Mouse (Mus musculus) CH12.LX (cell line): ENCODE results near the gene Macf1. TPM values are rescaled to one million over a fixed set of nuclear protein-coding genes. Genes with fewer than 3 reads are reported as not detected.

ENCODE experiments used
- DNase-seq: peaks from one replicate; pipeline ENCODE4 v3.0.0-alpha.2; 2013; ENCODE audit errors: extremely low read depth
- H3K27ac ChIP-seq: 2 replicates; pipeline ENCODE4 v1.5.1; 2012; ENCODE audit warnings: low read depth, mild to moderate bottlenecking, control low read depth, moderate library complexity; ENCODE audit not compliant: insufficient read depth
- H3K27me3 ChIP-seq: replicated peaks from 2 replicates; pipeline ENCODE3; 2012; ENCODE audit warnings: inconsistent platforms
- H3K36me3 ChIP-seq, 2 experiments: replicated peaks in 1 of 2; 2 replicates each; pipeline versions ENCODE3 to v1.6.1; 2012; ENCODE audit warnings: inconsistent platforms in 1 of 2, low read length in 1 of 2, mild to moderate bottlenecking in 1 of 2, mixed read lengths in 1 of 2, moderate library complexity in 1 of 2; ENCODE audit not compliant: control insufficient read depth in 1 of 2, insufficient read depth in 1 of 2
- H3K4me1 ChIP-seq, 2 experiments: 2 replicates each; pipeline ENCODE4 v1.6.1; 2012; ENCODE audit warnings: inconsistent platforms in 1 of 2, moderate library complexity in 1 of 2; ENCODE audit not compliant: insufficient read depth in 2 of 2, control insufficient read depth in 1 of 2
- H3K4me2 ChIP-seq: 2 replicates; pipeline ENCODE4 v1.6.1; 2012; ENCODE audit warnings: low read depth, mild to moderate bottlenecking, control low read depth; ENCODE audit not compliant: poor library complexity, insufficient read depth, severe bottlenecking
- H3K4me3 ChIP-seq, 3 experiments: fragments of 150-350 bp in 1 of 3; sonication (generic) in 1 of 3; replicated peaks in 1 of 3; 2 replicates each; pipeline versions ENCODE3 to v1.5.1; 2011 to 2012; ENCODE audit warnings: low read depth in 2 of 3, low read length in 2 of 3, mild to moderate bottlenecking in 2 of 3, moderate library complexity in 2 of 3, control low read depth in 1 of 3, improper control_type of control experiment in 1 of 3, inconsistent platforms in 1 of 3, mixed read lengths in 1 of 3; ENCODE audit not compliant: poor library complexity in 1 of 3
- H3K79me2 ChIP-seq: replicated peaks from 2 replicates; pipeline ENCODE4 v1.6.1; 2012; ENCODE audit warnings: mild to moderate bottlenecking, moderate library complexity; ENCODE audit not compliant: control insufficient read depth, poor library complexity, insufficient read depth, severe bottlenecking; ENCODE audit errors: extremely low read depth
- H3K9ac ChIP-seq: 2 replicates; pipeline ENCODE4 v1.6.1; 2012; ENCODE audit warnings: low read depth, mild to moderate bottlenecking, control low read depth, moderate library complexity; ENCODE audit not compliant: insufficient read depth
- H3K9me3 ChIP-seq: replicated peaks from 2 replicates; pipeline ENCODE3; 2012; ENCODE audit warnings: low read length, inconsistent platforms, mixed read lengths
- BHLHE40 ChIP-seq: IDR thresholded peaks from 2 replicates; pipeline ENCODE4 v1.6.1; 2011; ENCODE audit warnings: mild to moderate bottlenecking, low read depth, low read length, improper control_type of control experiment
- E2F4 ChIP-seq: IDR thresholded peaks from 2 replicates; pipeline ENCODE4 v1.6.1; 2011; ENCODE audit warnings: low read depth, low read length, improper control_type of control experiment; ENCODE audit not compliant: insufficient replicate concordance
- ELF1 ChIP-seq: IDR thresholded peaks from 2 replicates; pipeline ENCODE4 v1.6.1; 2014; ENCODE audit warnings: low read depth, mild to moderate bottlenecking, inconsistent platforms, low read length, improper control_type of control experiment
- EP300 ChIP-seq: IDR thresholded peaks from 2 replicates; pipeline ENCODE4 v1.6.1; 2011; ENCODE audit warnings: low read length, improper control_type of control experiment
- ETS1 ChIP-seq: conservative IDR thresholded peaks from 2 replicates; pipeline ENCODE4 v1.6.1; 2012; ENCODE audit warnings: low read depth, mild to moderate bottlenecking, inconsistent platforms, low read length, improper control_type of control experiment, moderate library complexity
- JUN ChIP-seq: IDR thresholded peaks from 2 replicates; pipeline ENCODE4 v1.6.1; 2011; ENCODE audit warnings: low read depth, mild to moderate bottlenecking, low read length, improper control_type of control experiment, moderate library complexity; ENCODE audit not compliant: insufficient read depth
- JUND ChIP-seq: conservative IDR thresholded peaks from 2 replicates; pipeline ENCODE4 v1.6.1; 2011; ENCODE audit warnings: low read depth, low read length, improper control_type of control experiment
- KAT2A ChIP-seq: IDR thresholded peaks from 2 replicates; pipeline ENCODE4 v1.6.1; 2012; ENCODE audit warnings: low read length, improper control_type of control experiment, inconsistent platforms; ENCODE audit not compliant: insufficient replicate concordance
- MAX ChIP-seq: IDR thresholded peaks from 2 replicates; pipeline ENCODE4 v1.6.1; 2011; ENCODE audit warnings: low read length, improper control_type of control experiment
- MAZ ChIP-seq: IDR thresholded peaks from 2 replicates; pipeline ENCODE4 v1.6.1; 2012; ENCODE audit warnings: low read depth, mild to moderate bottlenecking, inconsistent platforms, low read length, improper control_type of control experiment, moderate library complexity
- MEF2A ChIP-seq: IDR thresholded peaks from 2 replicates; pipeline ENCODE4 v1.6.1; 2014; ENCODE audit warnings: low read depth, mild to moderate bottlenecking, inconsistent platforms, low read length, improper control_type of control experiment, borderline replicate concordance
- MXI1 ChIP-seq: IDR thresholded peaks from 2 replicates; pipeline ENCODE4 v1.6.1; 2011; ENCODE audit warnings: mild to moderate bottlenecking, low read depth, low read length, improper control_type of control experiment
- NELFE ChIP-seq: IDR thresholded peaks from 2 replicates; pipeline ENCODE4 v1.6.1; 2011; ENCODE audit warnings: low read depth, low read length, improper control_type of control experiment
- NRF1 ChIP-seq: IDR thresholded peaks from 2 replicates; pipeline ENCODE4 v1.6.1; 2014; ENCODE audit warnings: low read depth, mild to moderate bottlenecking, inconsistent platforms, low read length, improper control_type of control experiment, moderate library complexity
- PAX5 ChIP-seq: IDR thresholded peaks from 2 replicates; pipeline ENCODE4 v1.6.1; 2012; ENCODE audit warnings: low read length, inconsistent platforms, mixed read lengths
- POLR2AphosphoS2 ChIP-seq: IDR thresholded peaks from 2 replicates; pipeline ENCODE4 v1.6.1; 2011; ENCODE audit warnings: low read depth, low read length, improper control_type of control experiment
- SMC3 ChIP-seq: IDR thresholded peaks from 2 replicates; pipeline ENCODE4 v1.6.1; 2011; ENCODE audit warnings: low read depth, low read length, improper control_type of control experiment
- TBP ChIP-seq: conservative IDR thresholded peaks from 2 replicates; pipeline ENCODE4 v1.6.1; 2011; ENCODE audit warnings: low read depth, low read length, improper control_type of control experiment
- UBTF ChIP-seq: IDR thresholded peaks from 2 replicates; pipeline ENCODE4 v1.6.1; 2012; ENCODE audit warnings: low read depth, mild to moderate bottlenecking, inconsistent platforms, low read length, improper control_type of control experiment, moderate library complexity
- USF2 ChIP-seq: conservative IDR thresholded peaks from 2 replicates; pipeline ENCODE4 v1.6.1; 2011; ENCODE audit warnings: low read depth, low read length, improper control_type of control experiment
- ZC3H11A ChIP-seq: IDR thresholded peaks from 2 replicates; pipeline ENCODE4 v1.6.1; 2012; ENCODE audit warnings: low read depth, mild to moderate bottlenecking, inconsistent platforms, low read length, improper control_type of control experiment
- ZKSCAN1 ChIP-seq: IDR thresholded peaks from 2 replicates; pipeline ENCODE4 v1.6.1; 2012; ENCODE audit warnings: low read depth, inconsistent platforms, low read length, improper control_type of control experiment, borderline replicate concordance
- ZMIZ1 ChIP-seq: IDR thresholded peaks from 2 replicates; pipeline ENCODE4 v1.6.1; 2012; ENCODE audit warnings: low read depth, mild to moderate bottlenecking, inconsistent platforms, low read length, improper control_type of control experiment
- dilution Hi-C: fragments of 300-500 bp; cut with MboI; formaldehyde crosslinking; loops from 2 replicates; pipeline ENCODE4 v1.14.3; 2020; ENCODE audit warnings: low sequenced_read_pairs; ENCODE audit not compliant: extremely low pct_unique_long_range_greater_than_20kb, extremely low pct_ligation_motif_present
- in situ Hi-C: fragments of 300-500 bp; cut with MboI; formaldehyde crosslinking; loops from 3 replicates; pipeline ENCODE4 v1.14.3; 2019; ENCODE audit warnings: low sequenced_read_pairs, low pct_ligation_motif_present, low pct_unique_long_range_greater_than_20kb, mixed read lengths
- polyA plus RNA-seq: library from polyadenylated mRNA; unstranded; fragments of >175 nt; gene quantifications from 2 replicates; pipeline ENCODE4 v1.2.1, GENCODE M21; 2012; ENCODE audit warnings: low read depth; ENCODE audit not compliant: insufficient read length
- total RNA-seq, 2 experiments: library from RNA; depleted of rRNA; stranded (reverse); fragments of 300-350 nt in 1 of 2; fragments of >200 nt in 1 of 2; gene quantifications; 2 replicates each; pipeline ENCODE4 v1.2.3; 2012 to 2014

The Macf1 gene
- total and polyA plus RNA-seq, 3 experiments = 63.3 to 93.3 (median 77.8) TPM

- in situ Hi-C loops = no loop called here
These were observed 256.1 kb downstream of the Macf1 start for GRCm38 (mm10) chr4:123427900-123428684.

GRCm38 (mm10) chr4:123427271-123427899, 256.8 kb downstream of the Macf1 start:
- peaks cover 22 to 69% of the 10 kb centered on the region in 2 experiments for H3K36me3 ChIP-seq
- in situ Hi-C loops = no loop called here
- H3K27ac ChIP-seq = no peak overlapping the region

More at GRCm38 (mm10) chr4:123427900-123428684, 256.1 kb downstream of the Macf1 start:
- H3K36me3 ChIP-seq = peaks cover 26 to 71% of the 10 kb centered on the region in 2 experiments
- no peak overlapping the region for H3K9ac ChIP-seq
- no peak overlapping the region for H3K27ac ChIP-seq
- no peak for TF ChIP-seq JUND
- TF ChIP-seq NELFE = no peak
- TF ChIP-seq USF2 = no peak
- no peak for TF ChIP-seq ZC3H11A
- TF ChIP-seq ETS1 = no peak
- TF ChIP-seq POLR2AphosphoS2 = no peak
- TF ChIP-seq NRF1 = no peak
- no peak for TF ChIP-seq SMC3
- no peak for TF ChIP-seq E2F4
- TF ChIP-seq BHLHE40 = no peak
- TF ChIP-seq MXI1 = no peak
- no peak for TF ChIP-seq MAZ
- no peak for TF ChIP-seq ZKSCAN1
- TF ChIP-seq, all 38 proteins: peak for 0
- H3K4me2 ChIP-seq = no peak overlapping the region
- 0 out of 2 replicates have a peak, but pooled peaks cover 4% of the 10 kb centered on the region for H3K79me2 ChIP-seq
- H3K4me3 ChIP-seq = no peak overlapping the region
- dilution Hi-C loops = no loop called here
- peaks cover 0 to 59% of the 10 kb centered on the region in 2 experiments; a peak in 2 of 4 replicates for H3K4me1 ChIP-seq
- H3K9me3 ChIP-seq = no peaks in the 10 kb centered on the region
- no peak for DNase-seq
- H3K27me3 ChIP-seq = no peaks in the 10 kb centered on the region

More at GRCm38 (mm10) chr4:123427271-123427899, 256.8 kb downstream of the Macf1 start:
- DNase-seq = no peak
- peaks cover 2 to 64% of the 10 kb centered on the region in 2 experiments; a peak in 2 of 4 replicates for H3K4me1 ChIP-seq
- no peaks in the 10 kb centered on the region for H3K27me3 ChIP-seq
- H3K79me2 ChIP-seq = 0 out of 2 replicates have a peak, but pooled peaks cover 9% of the 10 kb centered on the region
- no peak overlapping the region for H3K4me2 ChIP-seq
- H3K9me3 ChIP-seq = no peaks in the 10 kb centered on the region
- no peak overlapping the region for H3K9ac ChIP-seq
- dilution Hi-C loops = no loop called here
- no peak overlapping the region for H3K4me3 ChIP-seq
- TF ChIP-seq KAT2A (no peak), MEF2A (no peak), ETS1 (no peak), ZKSCAN1 (no peak), PAX5 (no peak), ZMIZ1 (no peak), UBTF (no peak), ELF1 (no peak), EP300 (no peak), JUN (no peak), NRF1 (no peak), MAX (no peak), TBP (no peak)
